Mouse (Mus musculus) lung, adult 2 months (tissue): ENCODE results near the gene Pola1. TPM values are rescaled to one million over a fixed set of nuclear protein-coding genes. Genes with fewer than 3 reads are reported as not detected.

ENCODE experiments used
- DNase-seq: peaks from one replicate; pipeline ENCODE4 v3.0.0; 2022
- H3K4me1 ChIP-seq: fragments of 200-500 bp; 2 replicates; pipeline ENCODE4 v1.6.1; 2011; ENCODE audit warnings: low read length; ENCODE audit not compliant: control insufficient read depth, insufficient read depth
- H3K4me3 ChIP-seq: fragments of 200-500 bp; replicated peaks from 2 replicates; pipeline ENCODE3; 2011; ENCODE audit warnings: low read depth, mild to moderate bottlenecking, control low read depth, low read length; ENCODE audit errors: extremely low read depth
- CTCF ChIP-seq: fragments of 200-500 bp; IDR thresholded peaks from 2 replicates; pipeline ENCODE4 v1.5.1; 2011; ENCODE audit warnings: mild to moderate bottlenecking, low read length, control low read depth; ENCODE audit not compliant: insufficient read depth
- POLR2A ChIP-seq: fragments of 200-500 bp; IDR thresholded peaks from 2 replicates; pipeline ENCODE4 v1.6.1; 2011; ENCODE audit warnings: low read depth, mild to moderate bottlenecking, control low read depth, low read length, borderline replicate concordance; ENCODE audit errors: extremely low read depth
- WGBS: fragments of 180-500 bp; shearing (Covaris S2); methylation state at CpG from one replicate; pipeline ENCODE4 v1.1.7; 2018; 5-methylcytosine and 5-hydroxymethylcytosine counted together
- polyA plus RNA-seq: library from polyadenylated mRNA; depleted of rRNA; stranded (reverse); fragments of >200 nt; gene quantifications from 2 replicates; pipeline ENCODE4 v1.2.3, GENCODE M21; 2012

The Pola1 gene
- polyA plus RNA-seq, 1 experiment, result 0.53 TPM

DNA sequence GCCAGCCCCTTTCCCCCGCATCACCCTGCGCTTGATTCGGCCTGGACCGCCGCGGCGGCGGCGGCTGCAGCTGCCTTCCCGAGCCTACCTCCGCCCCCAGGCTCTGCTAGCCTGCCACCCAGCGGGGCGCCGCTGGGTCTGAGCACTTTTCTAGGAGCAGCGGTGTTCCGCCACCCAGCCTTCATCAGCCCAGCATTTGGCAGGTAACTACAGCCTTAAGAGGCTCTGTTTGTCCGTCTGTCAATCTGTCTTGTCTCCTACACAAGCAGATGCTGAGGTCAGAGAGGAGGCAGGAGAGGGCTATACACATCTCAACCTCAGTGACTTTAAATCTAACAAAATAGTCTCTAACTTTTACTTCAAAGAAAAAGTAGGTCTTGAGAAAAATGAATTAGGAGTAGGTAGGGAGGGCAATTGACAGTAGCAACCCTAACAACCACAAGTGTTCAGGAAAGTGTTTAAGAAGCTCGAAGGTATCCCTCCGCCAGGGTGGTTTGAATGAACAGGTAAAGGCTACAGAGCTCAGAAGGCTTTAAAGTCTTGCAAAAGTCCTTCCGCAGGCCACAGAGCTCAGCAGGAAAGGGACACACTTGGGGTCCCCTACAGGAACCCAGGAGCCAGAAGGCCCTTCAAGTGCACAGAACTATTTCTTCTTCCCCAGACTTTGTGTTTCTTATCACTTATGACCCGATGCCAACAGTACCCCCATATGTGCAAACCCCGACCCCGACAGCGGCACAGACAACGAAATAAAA, 337.0 kb downstream of the Pola1 start:
- no peak for DNase-seq
- Histone ChIP-seq H3K4me1 (peaks cover 2% of the 10 kb centered on the region; the same call in 1 of the 2 replicates), H3K4me3 (no peak overlapping the region)
- WGBS, result 21% methylated on average over 24 of the region's 25 CpGs
- TF ChIP-seq POLR2A, result no peak
- no peak for TF ChIP-seq CTCF

DNA sequence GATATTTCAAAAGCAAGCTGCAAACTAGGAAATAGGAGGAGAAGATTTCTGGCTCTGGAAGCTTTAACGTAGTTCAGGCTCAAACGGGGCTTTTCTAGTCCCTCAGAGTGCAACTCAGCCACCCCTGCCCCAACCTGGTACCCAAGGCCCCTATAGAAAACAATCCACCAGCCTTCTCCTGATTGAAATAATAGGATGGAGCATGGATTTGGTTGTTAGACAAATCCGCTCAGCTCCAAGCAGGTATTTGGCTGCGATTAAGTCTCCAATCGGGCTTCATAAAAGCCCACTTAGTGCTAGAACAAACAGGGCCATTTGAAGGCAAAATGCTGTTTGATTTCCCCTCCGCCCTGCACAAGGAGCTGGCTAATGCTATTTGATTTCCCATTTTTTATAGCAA, 339.9 kb downstream of the Pola1 start:
- WGBS, result 26% methylated on average over 6 of the region's 6 CpGs
- Histone ChIP-seq H3K4me1 (peaks cover 2% of the 10 kb centered on the region; the same call in 1 of the 2 replicates), H3K4me3 (no peak overlapping the region)
- TF ChIP-seq CTCF, result no peak
- no peak for TF ChIP-seq POLR2A
- no peak for DNase-seq

GRCm38 (mm10) chrX:93289851-93290380, 342.0 kb downstream of the Pola1 start:
- H3K4me3 ChIP-seq, result no peak overlapping the region
- no peak for DNase-seq
- WGBS, result 22% methylated on average over 12 of the region's 12 CpGs
- TF ChIP-seq POLR2A (no peak), CTCF (no peak)
- no peaks in the 10 kb centered on the region for H3K4me1 ChIP-seq

- no peak for TF ChIP-seq POLR2A
- no peak for TF ChIP-seq CTCF
Observed at GRCm38 (mm10) chrX:93289076-93289475, 342.9 kb downstream of the Pola1 start.

DNA sequence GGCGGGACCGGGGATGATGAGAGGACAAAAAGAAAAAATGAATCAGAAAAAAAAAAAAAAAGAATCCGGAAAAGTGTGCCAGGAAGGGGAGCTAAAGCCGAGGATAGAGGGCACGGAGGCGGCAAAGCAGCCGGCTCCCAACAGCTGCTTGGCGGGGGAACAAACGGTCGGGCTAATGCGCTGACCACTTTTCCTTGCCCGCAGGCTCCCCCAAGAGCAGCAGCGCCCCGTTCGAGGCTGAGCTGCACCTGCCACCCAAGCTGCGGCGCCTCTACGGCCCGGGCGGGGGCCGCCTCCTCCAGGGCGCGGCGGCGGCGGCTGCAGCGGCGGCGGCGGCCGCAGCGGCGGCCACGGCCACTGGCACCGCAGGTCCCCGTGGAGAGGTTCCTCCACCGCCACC, 343.6 kb downstream of the Pola1 start:
- no peak for TF ChIP-seq POLR2A
- TF ChIP-seq CTCF, result no peak
- 28% methylated on average over 36 of the region's 37 CpGs for WGBS
- DNase-seq, result no peak
- Histone ChIP-seq H3K4me1 (no peaks in the 10 kb centered on the region), H3K4me3 (no peak overlapping the region)

More at GRCm38 (mm10) chrX:93289076-93289475, 342.9 kb downstream of the Pola1 start:
- WGBS, result 20% methylated on average over 37 of the region's 37 CpGs
- no peak overlapping the region for H3K4me3 ChIP-seq
- no peak for DNase-seq
- no peaks in the 10 kb centered on the region for H3K4me1 ChIP-seq

DNA sequence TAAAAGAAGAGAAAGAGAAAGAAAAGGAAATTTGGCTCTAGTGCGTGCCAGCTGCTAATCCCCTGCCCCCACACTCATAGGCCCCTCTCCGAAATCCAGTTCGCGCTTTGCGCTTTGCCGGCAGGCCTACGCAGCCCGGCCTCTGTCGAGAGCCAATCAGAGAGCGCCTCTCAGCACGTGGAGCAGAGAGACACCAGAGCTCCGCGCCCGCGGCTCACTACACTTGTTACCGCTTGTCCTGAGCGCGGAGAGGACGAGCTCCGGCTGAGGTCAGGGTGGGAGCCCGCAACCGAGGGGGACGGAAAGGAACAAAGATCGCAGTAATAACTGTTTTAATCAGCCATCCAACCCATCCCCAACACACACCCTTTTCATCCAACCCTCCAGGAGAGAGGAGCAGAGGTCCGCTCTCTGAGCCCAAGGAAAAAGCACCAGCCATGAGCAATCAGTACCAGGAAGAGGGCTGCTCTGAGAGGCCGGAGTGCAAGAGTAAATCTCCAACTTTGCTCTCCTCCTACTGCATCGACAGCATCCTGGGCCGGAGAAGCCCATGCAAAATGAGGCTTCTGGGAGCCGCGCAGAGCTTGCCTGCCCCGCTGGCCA, 345.6 kb downstream of the Pola1 start, which contains the start of gene Arx:
Gene Arx, plus strand, starts transcription at position 155 of the 603 bp plus-strand sequence.
- no peak within 1 kb of the TSS for H3K4me3 ChIP-seq
- WGBS, result 31% methylated on average over 31 of the region's 31 CpGs
- DNase-seq, result no peak
- no peaks in the 10 kb centered on the region for H3K4me1 ChIP-seq
- TF ChIP-seq CTCF (no peak), POLR2A (no peak)

- 29% methylated on average over 10 of the region's 10 CpGs for WGBS
- Histone ChIP-seq H3K4me1 (no peaks in the 10 kb centered on the region), H3K4me3 (no peak overlapping the region)
- no peak for DNase-seq
- TF ChIP-seq CTCF (no peak), POLR2A (no peak)
Observed at GRCm38 (mm10) chrX:93285091-93285490, 346.9 kb downstream of the Pola1 start.

DNA sequence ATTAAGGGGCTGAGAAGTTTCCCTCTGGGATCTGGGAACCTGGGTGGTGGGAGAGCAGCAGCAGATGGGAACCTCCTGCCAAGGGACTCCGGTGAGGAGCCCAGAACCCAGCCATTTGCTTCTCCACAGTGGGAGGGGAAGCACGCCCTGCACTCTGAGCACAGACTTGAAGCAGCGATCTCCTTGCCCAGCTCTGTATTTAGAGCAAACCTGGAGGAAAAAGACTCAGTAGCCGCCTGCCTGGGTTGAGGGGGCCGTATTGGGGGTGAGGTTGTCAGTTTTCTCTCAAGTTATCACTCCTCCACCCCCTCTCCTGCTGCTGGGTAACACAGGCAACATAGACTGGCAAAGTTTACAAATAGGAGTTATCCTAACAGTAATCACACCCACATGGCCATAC, 350.2 kb downstream of the Pola1 start:
- TF ChIP-seq CTCF, result no peak
- no peak for TF ChIP-seq POLR2A

DNA sequence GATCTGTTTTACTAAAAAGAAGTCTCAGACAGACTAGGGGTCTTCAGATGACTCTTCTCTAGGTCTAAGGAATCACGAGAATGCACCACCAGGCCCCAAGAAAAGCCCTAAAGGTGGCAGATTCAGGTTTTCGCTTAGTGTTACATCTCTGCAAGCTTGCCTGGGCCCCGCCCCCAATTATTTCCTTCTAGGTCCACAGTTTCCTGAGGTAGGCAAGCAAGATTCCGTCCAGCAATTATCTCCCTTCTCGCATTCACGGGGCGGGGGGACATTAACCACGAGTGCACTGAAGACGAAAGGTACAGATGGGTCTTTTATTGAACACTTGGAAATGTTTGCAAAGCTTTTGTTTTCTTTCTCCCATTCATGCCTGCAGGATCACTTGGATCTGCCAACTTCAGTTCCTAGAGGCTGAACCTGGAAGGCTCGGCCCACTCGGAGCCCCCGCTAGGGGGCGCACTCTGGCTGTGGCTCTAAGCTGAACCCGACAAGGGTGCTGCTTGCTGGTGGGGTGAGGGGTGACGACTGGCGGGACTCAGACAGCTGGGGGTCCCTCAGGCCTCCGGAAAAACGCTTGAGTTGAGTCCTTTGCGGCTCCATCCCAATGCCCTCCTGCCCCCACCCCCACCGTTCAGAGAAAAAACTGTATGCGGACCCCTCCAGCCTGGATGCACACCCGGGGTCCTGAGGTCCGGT, 350.8 kb downstream of the Pola1 start:
- H3K4me1 ChIP-seq, result no peaks in the 10 kb centered on the region
- DNase-seq, result no peak
- WGBS, result 23% methylated on average over 23 of the region's 23 CpGs
- H3K4me3 ChIP-seq, result no peak overlapping the region
- TF ChIP-seq POLR2A, result no peak
- 0 out of 2 replicates have a peak, but pooled peaks have one; percentile 21 for TF ChIP-seq CTCF

More for the DNA sequence above, 350.2 kb downstream of the Pola1 start:
- no peaks in the 10 kb centered on the region for H3K4me1 ChIP-seq
- no peak overlapping the region for H3K4me3 ChIP-seq
- DNase-seq, result no peak
- WGBS, result 12% methylated on average over 5 of the region's 5 CpGs
